Comparison of ENCODE assay signal across 27 mouse cellular contexts in the genomic region with DNA sequence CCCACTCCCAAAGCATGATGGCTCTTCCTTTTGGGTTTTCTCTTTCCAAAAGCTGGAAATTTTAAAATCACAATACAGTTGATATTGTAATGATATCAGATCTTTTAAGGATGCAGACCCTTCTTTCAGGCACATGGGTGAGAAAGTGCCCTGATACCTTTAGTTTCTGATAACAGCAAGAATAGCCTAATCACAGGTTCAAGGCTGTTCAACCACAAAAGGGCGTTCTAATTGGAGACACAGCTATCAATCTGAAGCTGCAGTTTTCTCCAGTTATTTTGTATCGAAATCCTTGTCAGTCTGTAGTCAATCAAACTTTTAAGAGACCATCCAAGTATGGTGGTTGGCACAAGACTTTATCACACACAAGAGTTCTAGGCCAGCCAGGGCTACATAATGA. TPM values are rescaled to one million over a fixed set of nuclear protein-coding genes. Genes with fewer than 3 reads are reported as not detected.
DNase-seq lines count a peak whose midpoint lies in the region; ATAC-seq and TF ChIP-seq lines count a peak whose summit lies in the region.
"Had no signal": no experiment of that assay in that cellular context is flagged by ENCODE, and none has a peak within 500 bp of the region (broad histone marks: within the 10 kb centered on the region; RNA-seq: fewer than 3 reads in every experiment).

No protein-coding gene starts in this region.

- no peaks in the 10 kb centered on the region for H3K27me3 ChIP-seq in liver, embryonic 12.5 days (replicated peaks)
- H3K27me3 ChIP-seq in MEL (ENCODE audit: control insufficient read depth in 1 of 2, insufficient read depth in 2 of 2, low read length in 2 of 2) = no peaks in the 10 kb centered on the region
- no peaks in the 10 kb centered on the region for H3K27me3 ChIP-seq in neural tube, embryonic 14.5 days (ENCODE audit: control insufficient read depth, insufficient read depth, low read length)
- H3K27me3 ChIP-seq: CH12.LX; embryonic facial prominence, embryonic 13.5 days; forebrain, embryonic 15.5 days; kidney, embryonic 15.5 days; megakaryocyte, embryonic 14.5 days; midbrain, embryonic 15.5 days; stomach, embryonic 15.5 days had no signal

- peak; percentile 60 to 75 for TF ChIP-seq EP300 in MEL (IDR thresholded peaks at IDR 0.05; ENCODE audit: low read depth in 1 of 2, low read length in 2 of 2)

- DNase-seq in liver = no peak
- DNase-seq in MEL (ENCODE audit: low read depth, low spot score) = peak; percentile 34
- DNase-seq in c-Kit-positive CD71-positive TER-119-negative erythroid progenitor cells, embryonic 14.5 days (ENCODE audit: low read depth) = peak; percentile 20
- DNase-seq in layer of hippocampus, adult 9-10 months (ENCODE audit: low spot score) = no peak
- DNase-seq: adrenal gland, postnatal 10 days; cerebellum, adult 11 months; cerebellum, adult 9-10 months; cerebellum, postnatal 36 days; gastrocnemius, postnatal 36 days; heart, adult 18-20 months; heart, postnatal 36 days; kidney, adult 18-20 months; kidney, postnatal 25 days; lung, postnatal 4 days had no signal

- no peak for ATAC-seq in liver, embryonic 12.5 days
- no peak for ATAC-seq in neural tube, embryonic 14.5 days (ENCODE audit: low read depth)
- ATAC-seq: forebrain, embryonic 15.5 days; hindbrain, embryonic 16.5 days; midbrain, embryonic 15.5 days had no signal

- 30% methylated on average over 2 of the region's 2 CpGs for WGBS in liver, embryonic 12.5 days (ENCODE audit: insufficient replicate concordance)
- 93% methylated on average over 2 of the region's 2 CpGs for WGBS in neural tube, embryonic 14.5 days

- H3K36me3 ChIP-seq in liver, embryonic 12.5 days = no peaks in the 10 kb centered on the region
- peaks cover 0 to 34% of the 10 kb centered on the region in 2 experiments; a peak in 2 of 4 replicates for H3K36me3 ChIP-seq in MEL (ENCODE audit: control insufficient read depth in 1 of 2, insufficient read depth in 2 of 2, low read length in 2 of 2)
- H3K36me3 ChIP-seq in neural tube, embryonic 14.5 days (ENCODE audit: control insufficient read depth, insufficient read depth, low read length) = no peaks in the 10 kb centered on the region
- H3K36me3 ChIP-seq: embryonic facial prominence, embryonic 13.5 days; forebrain, embryonic 10.5 days; forebrain, embryonic 15.5 days; kidney, embryonic 15.5 days; midbrain, embryonic 15.5 days; stomach, embryonic 15.5 days had no signal

- H3K9ac ChIP-seq in liver, embryonic 12.5 days = no peak overlapping the region
- no peak overlapping the region for H3K9ac ChIP-seq in MEL (ENCODE audit: control insufficient read depth, low read depth, low read length, poor library complexity, severe bottlenecking)
- no peak overlapping the region for H3K9ac ChIP-seq in neural tube, embryonic 14.5 days (replicated peaks; ENCODE audit: low read depth, low read length)
- H3K9ac ChIP-seq: embryonic facial prominence, embryonic 13.5 days; kidney, embryonic 15.5 days; midbrain, embryonic 15.5 days; stomach, embryonic 15.5 days had no signal

- no peaks in the 10 kb centered on the region for H3K9me3 ChIP-seq in liver, embryonic 12.5 days (replicated peaks)
- H3K9me3 ChIP-seq in MEL (replicated peaks; ENCODE audit: insufficient read depth, low read length) = no peaks in the 10 kb centered on the region
- no peaks in the 10 kb centered on the region for H3K9me3 ChIP-seq in neural tube, embryonic 14.5 days (ENCODE audit: control insufficient read depth, low read length)
- H3K9me3 ChIP-seq: embryonic facial prominence, embryonic 13.5 days; forebrain, embryonic 10.5 days; forebrain, embryonic 15.5 days; kidney, embryonic 15.5 days; megakaryocyte, embryonic 14.5 days; midbrain, embryonic 15.5 days; stomach, embryonic 15.5 days had no signal

- H3K79me2 ChIP-seq in MEL (ENCODE audit: control insufficient read depth, insufficient read depth, low read length, poor library complexity) = peaks cover 49% of the 10 kb centered on the region

- no peak overlapping the region for H3K4me3 ChIP-seq in liver, embryonic 12.5 days
- H3K4me3 ChIP-seq in MEL (ENCODE audit: control insufficient read depth in 1 of 2, insufficient read depth in 1 of 2, low read depth in 2 of 2, low read length in 2 of 2) = no peak overlapping the region
- no peak overlapping the region for H3K4me3 ChIP-seq in neural tube, embryonic 14.5 days (ENCODE audit: low read depth, low read length)
- H3K4me3 ChIP-seq: embryonic facial prominence, embryonic 13.5 days; kidney, embryonic 15.5 days; stomach, embryonic 15.5 days had no signal

- TF ChIP-seq POLR2A in MEL (IDR thresholded peaks at IDR 0.05; ENCODE audit: control insufficient read depth in 1 of 2, insufficient read depth in 1 of 2, low read depth in 1 of 2, low read length in 2 of 2, poor library complexity in 1 of 2) = no peak

- H3K4me1 ChIP-seq in liver, embryonic 12.5 days = peaks cover 60% of the 10 kb centered on the region
- H3K4me1 ChIP-seq in MEL (ENCODE audit: control insufficient read depth in 1 of 2, insufficient read depth in 2 of 2, low read length in 2 of 2) = peaks cover 15 to 22% of the 10 kb centered on the region in 2 experiments
- H3K4me1 ChIP-seq in neural tube, embryonic 14.5 days (ENCODE audit: control insufficient read depth, insufficient read depth, low read length) = peaks cover 27% of the 10 kb centered on the region

- peak overlapping the region; percentile 91; the same call in 1 of the 2 replicates for H3K4me2 ChIP-seq in liver, embryonic 12.5 days
- 0 out of 2 replicates have a peak overlapping the region, but pooled peaks have one; percentile 79 for H3K4me2 ChIP-seq in neural tube, embryonic 14.5 days (ENCODE audit: low read depth, low read length)
- H3K4me2 ChIP-seq: heart, embryonic 11.5 days; stomach, embryonic 15.5 days had no signal

- TF ChIP-seq CTCF in MEL (IDR thresholded peaks at IDR 0.05 in 2 of 3, conservative IDR thresholded peaks at IDR 0.05 in 1 of 3; ENCODE audit: control insufficient read depth in 1 of 3, insufficient read depth in 1 of 3, low read depth in 2 of 3, low read length in 3 of 3, poor library complexity in 1 of 3, severe bottlenecking in 1 of 3) = no peak

- no peak for TF ChIP-seq RAD21 in MEL (IDR thresholded peaks at IDR 0.05; ENCODE audit: low read depth, low read length)

- H3K27ac ChIP-seq in liver, embryonic 12.5 days = no peak overlapping the region
- no peak overlapping the region for H3K27ac ChIP-seq in MEL (ENCODE audit: control insufficient read depth, low read depth, low read length)
- no peak overlapping the region for H3K27ac ChIP-seq in neural tube, embryonic 14.5 days (ENCODE audit: low read depth, low read length)
- H3K27ac ChIP-seq: embryonic facial prominence, embryonic 13.5 days; forebrain, embryonic 10.5 days; forebrain, embryonic 15.5 days; kidney, embryonic 15.5 days; left cerebral cortex, adult 2 months; midbrain, embryonic 15.5 days; stomach, embryonic 15.5 days had no signal

TF ChIP-seq in MEL, 35 proteins besides CTCF, POLR2A, EP300 and RAD21:
- TF ChIP-seq MAFK (IDR thresholded peaks at IDR 0.05; ENCODE audit: borderline replicate concordance, low read depth, low read length) = no peak
- no peak for TF ChIP-seq JUND (IDR thresholded peaks at IDR 0.05; ENCODE audit: low read depth, low read length)
- TF ChIP-seq MXI1 (IDR thresholded peaks at IDR 0.05; ENCODE audit: low read depth, low read length) = 0 out of 2 replicates have a peak, but pooled peaks have one; percentile 33
- TF ChIP-seq SIN3A (IDR thresholded peaks at IDR 0.05; ENCODE audit: low read length) = peak; percentile 33; the same call in 1 of the 2 replicates
- no peak for TF ChIP-seq MAX (IDR thresholded peaks at IDR 0.05; ENCODE audit: low read length)
- TF ChIP-seq KAT2A (conservative IDR thresholded peaks at IDR 0.05; ENCODE audit: low read depth, low read length) = no peak
- no peak for TF ChIP-seq SMC3 (IDR thresholded peaks at IDR 0.05; ENCODE audit: low read depth, low read length)
- TF ChIP-seq ZMIZ1 (IDR thresholded peaks at IDR 0.05; ENCODE audit: low read depth, low read length) = no peak
- no peak for TF ChIP-seq POLR2AphosphoS2 (IDR thresholded peaks at IDR 0.05; ENCODE audit: low read length)
- TF ChIP-seq ZKSCAN1 (IDR thresholded peaks at IDR 0.05; ENCODE audit: low read depth, low read length) = no peak
- TF ChIP-seq POLR2AphosphoS5 (IDR thresholded peaks at IDR 0.05; ENCODE audit: borderline replicate concordance, low read depth, low read length) = no peak
- TF ChIP-seq MEF2A (IDR thresholded peaks at IDR 0.05; ENCODE audit: extremely low read depth, insufficient replicate concordance, low read depth, low read length, poor library complexity, severe bottlenecking) = no peak
- TF ChIP-seq ETS1 (IDR thresholded peaks at IDR 0.05; ENCODE audit: low read depth, low read length) = peak; percentile 47; the same call in 1 of the 2 replicates
- no peak for TF ChIP-seq MAZ (IDR thresholded peaks at IDR 0.05; ENCODE audit: low read depth, low read length)
- TF ChIP-seq GATA1 (IDR thresholded peaks at IDR 0.05; ENCODE audit: low read depth, low read length) = peak; percentile 56
- peak; percentile 46 for TF ChIP-seq TAL1 (IDR thresholded peaks at IDR 0.05; ENCODE audit: low read length)
- TF ChIP-seq E2F4 (IDR thresholded peaks at IDR 0.05; ENCODE audit: borderline replicate concordance, low read depth, low read length) = no peak
- TF ChIP-seq MYC (IDR thresholded peaks at IDR 0.05; ENCODE audit: low read depth, low read length) = 0 out of 2 replicates have a peak, but pooled peaks have one; percentile 36
- no peak for TF ChIP-seq HCFC1 (IDR thresholded peaks at IDR 0.05; ENCODE audit: low read depth, low read length)
- TF ChIP-seq RCOR1 (IDR thresholded peaks at IDR 0.05; ENCODE audit: low read depth, low read length) = peak; percentile 82
- TF ChIP-seq BHLHE40 (IDR thresholded peaks at IDR 0.05; ENCODE audit: borderline replicate concordance, low read depth, low read length) = peak; percentile 40; the same call in 1 of the 2 replicates

RNA-seq across cellular contexts. Expression of a gene that starts 2.7 kb away (rescaled TPM):
- polyA plus RNA-seq in liver, embryonic 12.5 days (2016; fragmentation: Nextera tagmentation; extraction: Ambion mirVana) = 11.7 and 11.8 TPM in 2 replicates
- total RNA-seq in MEL (2012; rRNA removed) = 12.1 and 20.1 TPM in 2 replicates
- polyA plus RNA-seq in MEL (2012; ENCODE audit: insufficient read depth in 1 of 2, insufficient read length in 2 of 2, low read depth in 1 of 2, low replicate concordance in 2 of 2, missing spikeins in 1 of 2) = 10 to 100 TPM in 1 of 2 experiments, not detected in 1; 17.0 TPM
- 34.1 and 36.4 TPM in 2 replicates for polyA plus RNA-seq in neural tube, embryonic 14.5 days (2014; fragmentation: Nextera tagmentation; extraction: Ambion mirVana)

Comparison
In these comparisons a context has a peak if more than half of its experiments do, and no peak if none do; other contexts are left out.
1. DNase-seq: peak in MEL (single experiment) and c-Kit-positive CD71-positive TER-119-negative erythroid progenitor cells, embryonic 14.5 days (single experiment); none in liver (single experiment) and layer of hippocampus, adult 9-10 months (single experiment).